ENCODE assay signal across 14 mouse cellular contexts in genomic region chr16:43552443-43552842, GRCm38 (mm10).
"Had no signal": no experiment of that assay in that cellular context is flagged by ENCODE, and none has a peak within 500 bp of the region (broad histone marks: within the 10 kb centered on the region; RNA-seq: fewer than 3 reads in every experiment).

No protein-coding gene starts in this region.

- H3K4me3 ChIP-seq: limb, embryonic 12.5 days; limb, embryonic 15.5 days; liver, embryonic 12.5 days; liver, embryonic 15.5 days; lung, embryonic 15.5 days had no signal

- DNase-seq: kidney, postnatal 25 days; left cerebral cortex, postnatal 4 days; lung, adult 18-20 months; lung, postnatal 14 days; lung, postnatal 4 days; midbrain, embryonic 14.5 days; thymus, adult 18-20 months; thymus, postnatal 36 days had no signal

- H3K9ac ChIP-seq: limb, embryonic 12.5 days; limb, embryonic 15.5 days; liver, embryonic 12.5 days; liver, embryonic 15.5 days; lung, embryonic 15.5 days had no signal

- H3K27ac ChIP-seq: limb, embryonic 12.5 days; limb, embryonic 15.5 days; liver, embryonic 12.5 days; liver, embryonic 15.5 days; lung, embryonic 15.5 days had no signal

- H3K27me3 ChIP-seq: limb, embryonic 12.5 days; limb, embryonic 15.5 days; liver, embryonic 12.5 days; liver, embryonic 15.5 days; lung, embryonic 15.5 days had no signal

- H3K9me3 ChIP-seq: limb, embryonic 12.5 days; limb, embryonic 15.5 days; liver, embryonic 12.5 days; liver, embryonic 15.5 days; lung, embryonic 15.5 days had no signal

- ATAC-seq: liver, embryonic 12.5 days had no signal

- H3K36me3 ChIP-seq: limb, embryonic 12.5 days; limb, embryonic 15.5 days; liver, embryonic 12.5 days; liver, embryonic 15.5 days; lung, embryonic 15.5 days had no signal

- H3K4me2 ChIP-seq: limb, embryonic 12.5 days; limb, embryonic 15.5 days; liver, embryonic 12.5 days; liver, embryonic 15.5 days; lung, embryonic 15.5 days; midbrain, embryonic 11.5 days had no signal

- H3K4me1 ChIP-seq: liver, embryonic 15.5 days had no signal
